Mouse (Mus musculus): ENCODE results near the gene Gdpd5. TPM values are rescaled to one million over a fixed set of nuclear protein-coding genes. Genes with fewer than 3 reads are reported as not detected.
A peak's percentile ranks its signal among the peaks of the same experiment; 100 is the strongest.

Gene Gdpd5
- polyA plus RNA-seq, 1 experiment from 2014 or later: 36.9 TPM

DNA sequence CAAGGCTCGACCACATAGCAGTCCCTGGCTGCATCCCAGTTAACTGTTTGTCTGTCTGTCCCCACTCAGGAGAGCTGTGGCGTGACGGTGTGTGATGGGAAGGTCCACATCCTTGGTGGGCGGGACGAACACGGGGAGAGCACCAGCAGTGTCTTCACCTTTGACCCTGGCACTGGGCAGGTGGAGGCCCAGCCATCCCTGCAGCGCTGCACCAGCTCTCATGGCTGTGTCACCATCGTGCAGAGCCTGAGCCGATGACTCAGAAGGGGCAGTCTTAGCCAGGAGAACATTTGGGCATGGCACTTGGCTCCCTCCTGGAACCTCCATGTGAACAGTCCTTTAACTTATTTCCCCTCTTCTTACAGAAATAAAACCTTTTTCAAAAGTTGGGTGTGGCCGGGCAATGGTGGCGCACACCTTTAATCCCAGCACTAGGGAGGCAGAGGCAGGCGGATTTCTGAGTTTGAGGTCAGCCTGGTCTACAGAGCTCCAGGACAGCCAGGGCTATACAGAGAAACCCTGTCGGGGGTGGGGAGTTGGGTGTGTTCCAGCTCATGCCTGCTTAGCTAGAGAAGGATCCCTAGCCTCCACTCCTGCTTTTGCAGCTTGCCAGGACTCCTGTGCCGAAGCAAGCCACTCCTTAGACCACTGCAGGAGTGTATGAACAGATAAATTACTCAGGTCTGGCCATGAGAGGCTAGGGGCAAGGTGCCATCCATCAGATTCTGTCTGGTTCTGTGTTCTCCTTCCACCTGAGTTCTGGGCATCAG is 92.6 kb downstream of the Gdpd5 start:
- ATAC-seq: no peak
- peaks cover 14% of the 10 kb centered on the region for H3K4me1 ChIP-seq (ENCODE audit: control insufficient read depth, insufficient read depth, low read depth, low read length)
- WGBS: 81% methylated on average over 14 of the region's 14 CpGs

DNA sequence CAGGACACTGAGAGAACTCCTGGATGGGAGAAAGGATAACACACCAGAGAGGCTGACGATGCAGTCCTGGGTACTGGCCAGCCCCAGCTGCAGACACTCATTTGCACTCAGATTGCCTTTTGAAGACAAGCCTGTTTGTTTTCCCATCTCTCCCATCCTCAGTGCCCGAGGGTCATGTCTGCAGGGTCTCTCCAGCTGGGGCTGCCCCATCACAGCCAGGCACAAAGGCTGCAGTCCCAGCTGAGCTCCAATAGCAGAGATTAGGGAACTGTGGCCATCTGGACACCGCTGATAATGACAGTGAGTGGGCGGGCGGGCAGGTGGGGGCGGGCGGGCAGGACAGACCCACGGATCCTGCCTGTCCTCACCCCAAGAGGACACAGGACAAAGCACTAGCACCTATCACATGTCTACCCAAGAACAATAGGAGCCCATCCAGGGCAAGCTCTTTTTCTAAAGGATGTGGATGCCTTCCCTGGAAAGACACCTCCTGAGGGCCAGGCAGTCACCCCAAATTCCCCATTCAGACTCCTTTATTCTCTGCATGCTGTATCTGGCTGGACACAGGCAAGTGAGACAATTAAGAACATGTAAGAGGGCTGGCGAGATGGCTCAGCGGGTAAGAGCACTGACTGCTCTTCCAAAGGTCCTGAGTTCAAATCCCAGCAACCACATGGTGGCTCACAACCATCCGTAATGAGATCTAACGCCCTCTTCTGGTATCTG is 93.8 kb downstream of the Gdpd5 start:
- H3K4me2 ChIP-seq (ENCODE audit: low read length): no peak overlapping the region
- peak; percentile 34 for ATAC-seq
- H3K9me3 ChIP-seq (ENCODE audit: control insufficient read depth, low read length): no peaks in the 10 kb centered on the region
- peaks cover 4% of the 10 kb centered on the region for H3K4me1 ChIP-seq (ENCODE audit: control insufficient read depth, insufficient read depth, low read depth, low read length)
- H3K27ac ChIP-seq (ENCODE audit: low read depth, low read length): peak overlapping the region; percentile 8; the same call in 1 of the 2 replicates
- 42% methylated on average over 12 of the region's 12 CpGs for WGBS
- no peak overlapping the region for H3K4me3 ChIP-seq (ENCODE audit: low read length)
- H3K36me3 ChIP-seq (ENCODE audit: control insufficient read depth, insufficient read depth, low read length): peaks cover 22% of the 10 kb centered on the region
- H3K9ac ChIP-seq (ENCODE audit: low read depth, low read length): peak overlapping the region; percentile 6; the same call in 1 of the 2 replicates
- H3K27me3 ChIP-seq (replicated peaks; ENCODE audit: control insufficient read depth, insufficient read depth, low read length): no peaks in the 10 kb centered on the region

More for the DNA sequence above, 92.6 kb downstream of the Gdpd5 start:
- no peak overlapping the region for H3K27ac ChIP-seq (ENCODE audit: low read depth, low read length)
- H3K4me2 ChIP-seq (ENCODE audit: low read length): no peak overlapping the region
- H3K36me3 ChIP-seq (ENCODE audit: control insufficient read depth, insufficient read depth, low read length): peaks cover 14% of the 10 kb centered on the region
- H3K9ac ChIP-seq (ENCODE audit: low read depth, low read length): no peak overlapping the region
- no peaks in the 10 kb centered on the region for H3K27me3 ChIP-seq (replicated peaks; ENCODE audit: control insufficient read depth, insufficient read depth, low read length)
- H3K9me3 ChIP-seq (ENCODE audit: control insufficient read depth, low read length): no peaks in the 10 kb centered on the region
- no peak overlapping the region for H3K4me3 ChIP-seq (ENCODE audit: low read length)

DNA sequence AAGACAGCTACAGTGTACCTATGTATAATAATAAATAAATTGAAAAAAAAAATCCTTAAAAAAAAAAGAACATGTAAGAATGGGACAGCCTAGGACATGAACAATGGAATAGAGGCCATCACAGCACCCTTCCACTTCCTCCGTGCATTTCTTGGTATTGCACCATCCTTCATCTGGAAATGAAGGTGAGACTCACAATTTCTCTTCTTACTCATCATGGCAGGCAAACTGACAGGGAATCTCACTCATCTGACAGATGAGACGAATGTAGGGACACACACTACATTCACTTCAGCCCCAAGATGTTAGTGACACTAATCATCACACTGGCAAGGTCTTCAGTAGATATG is 94.3 kb downstream of the Gdpd5 start:
- 73% methylated on average over 2 of the region's 2 CpGs for WGBS
- Histone ChIP-seq H3K27ac (ENCODE audit: low read depth, low read length) (no peak overlapping the region), H3K4me3 (ENCODE audit: low read length) (no peak overlapping the region), H3K9me3 (ENCODE audit: control insufficient read depth, low read length) (no peaks in the 10 kb centered on the region), H3K4me2 (ENCODE audit: low read length) (no peak overlapping the region), H3K9ac (ENCODE audit: low read depth, low read length) (no peak overlapping the region), H3K36me3 (ENCODE audit: control insufficient read depth, insufficient read depth, low read length) (peaks cover 26% of the 10 kb centered on the region), H3K4me1 (ENCODE audit: control insufficient read depth, insufficient read depth, low read depth, low read length) (peaks cover 10% of the 10 kb centered on the region), H3K27me3 (replicated peaks; ENCODE audit: control insufficient read depth, insufficient read depth, low read length) (no peaks in the 10 kb centered on the region)
- ATAC-seq: no peak

DNA sequence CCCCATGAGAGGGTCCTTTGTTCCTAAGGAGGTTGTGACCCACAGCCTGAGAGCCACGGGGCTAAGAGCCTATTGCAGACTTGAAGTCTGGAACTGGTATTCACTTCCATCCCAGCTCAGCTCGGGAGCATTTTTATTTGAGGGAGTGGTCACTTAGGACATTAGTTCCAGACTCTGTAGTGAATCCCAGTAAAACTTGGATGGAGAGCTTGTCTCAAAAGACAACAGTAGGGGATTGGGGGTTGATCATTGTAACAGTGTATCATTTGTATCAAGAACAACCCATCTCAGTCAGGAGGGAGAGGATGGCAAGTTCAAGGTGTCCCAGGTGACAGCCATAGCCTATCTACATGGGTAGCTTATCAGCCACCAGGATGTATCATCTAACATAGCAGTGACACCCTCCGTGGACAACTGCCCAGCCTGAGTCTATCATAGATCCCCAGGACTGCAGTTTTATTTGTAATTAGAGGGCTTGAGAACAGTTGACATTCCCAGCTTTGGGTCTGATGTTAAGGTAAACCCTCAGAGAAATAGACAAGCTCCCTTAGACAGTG is 95.4 kb downstream of the Gdpd5 start:
- no peak overlapping the region for H3K4me3 ChIP-seq (ENCODE audit: low read length)
- H3K9me3 ChIP-seq (ENCODE audit: control insufficient read depth, low read length): no peaks in the 10 kb centered on the region
- no peak for ATAC-seq
- no peak overlapping the region for H3K9ac ChIP-seq (ENCODE audit: low read depth, low read length)
- peaks cover 28% of the 10 kb centered on the region for H3K36me3 ChIP-seq (ENCODE audit: control insufficient read depth, insufficient read depth, low read length)
- H3K4me2 ChIP-seq (ENCODE audit: low read length): no peak overlapping the region
- H3K4me1 ChIP-seq (ENCODE audit: control insufficient read depth, insufficient read depth, low read depth, low read length): peaks cover 15% of the 10 kb centered on the region
- no peak overlapping the region for H3K27ac ChIP-seq (ENCODE audit: low read depth, low read length)
- 38% methylated on average over 3 of the region's 3 CpGs for WGBS
- H3K27me3 ChIP-seq (replicated peaks; ENCODE audit: control insufficient read depth, insufficient read depth, low read length): no peaks in the 10 kb centered on the region

DNA sequence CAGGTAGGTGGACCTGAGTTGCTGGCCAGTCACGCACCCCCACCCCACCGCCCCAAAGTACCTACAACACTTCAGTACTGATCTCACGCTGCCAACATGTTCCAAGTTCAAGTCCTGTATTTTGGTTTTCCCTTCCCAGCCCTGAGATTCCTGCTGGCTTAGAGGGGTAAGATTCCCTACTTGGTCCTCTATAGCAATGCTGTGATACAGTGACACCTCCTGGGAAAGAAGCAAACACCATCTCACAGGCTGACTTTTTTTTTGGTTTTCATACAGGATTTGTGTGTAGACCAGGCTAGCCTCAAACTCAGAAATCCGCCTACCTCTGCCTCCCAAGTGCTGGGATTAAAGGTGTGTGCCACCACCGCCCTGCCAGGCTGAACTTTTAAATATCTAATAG is 96.0 kb downstream of the Gdpd5 start:
- H3K4me1 ChIP-seq (ENCODE audit: control insufficient read depth, insufficient read depth, low read depth, low read length): peaks cover 21% of the 10 kb centered on the region

DNA sequence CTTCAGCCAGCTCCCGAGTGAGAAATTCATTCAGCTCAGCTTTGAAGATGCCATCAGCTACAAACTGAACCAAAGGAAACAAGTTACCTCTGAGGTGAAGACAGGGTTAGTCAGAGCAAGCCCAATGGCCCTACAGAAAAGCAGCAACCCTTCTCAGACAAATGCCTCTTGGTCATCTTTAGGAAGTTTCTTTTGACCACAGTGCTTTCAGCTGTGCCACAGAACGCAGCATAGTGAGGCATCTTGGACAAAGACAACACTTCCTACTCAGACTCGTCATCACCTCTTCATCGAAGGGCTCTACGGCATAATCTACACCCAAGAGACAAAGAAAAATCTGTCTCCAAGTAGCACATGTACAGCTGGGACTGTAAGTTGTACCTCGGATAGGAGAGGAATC is 101.4 kb downstream of the Gdpd5 start:
- ATAC-seq: no peak
- peak overlapping the region; percentile 78 for H3K9ac ChIP-seq (ENCODE audit: low read depth, low read length)
- H3K4me1 ChIP-seq (ENCODE audit: control insufficient read depth, insufficient read depth, low read depth, low read length): peaks cover 21% of the 10 kb centered on the region

More for the DNA sequence above, 96.0 kb downstream of the Gdpd5 start:
- no peak for ATAC-seq
- Histone ChIP-seq H3K27me3 (replicated peaks; ENCODE audit: control insufficient read depth, insufficient read depth, low read length) (no peaks in the 10 kb centered on the region), H3K36me3 (ENCODE audit: control insufficient read depth, insufficient read depth, low read length) (peaks cover 26% of the 10 kb centered on the region), H3K4me3 (ENCODE audit: low read length) (no peak overlapping the region), H3K4me2 (ENCODE audit: low read length) (no peak overlapping the region), H3K27ac (ENCODE audit: low read depth, low read length) (no peak overlapping the region), H3K9me3 (ENCODE audit: control insufficient read depth, low read length) (no peaks in the 10 kb centered on the region), H3K9ac (ENCODE audit: low read depth, low read length) (no peak overlapping the region)
- 89% methylated on average over 5 of the region's 5 CpGs for WGBS

DNA sequence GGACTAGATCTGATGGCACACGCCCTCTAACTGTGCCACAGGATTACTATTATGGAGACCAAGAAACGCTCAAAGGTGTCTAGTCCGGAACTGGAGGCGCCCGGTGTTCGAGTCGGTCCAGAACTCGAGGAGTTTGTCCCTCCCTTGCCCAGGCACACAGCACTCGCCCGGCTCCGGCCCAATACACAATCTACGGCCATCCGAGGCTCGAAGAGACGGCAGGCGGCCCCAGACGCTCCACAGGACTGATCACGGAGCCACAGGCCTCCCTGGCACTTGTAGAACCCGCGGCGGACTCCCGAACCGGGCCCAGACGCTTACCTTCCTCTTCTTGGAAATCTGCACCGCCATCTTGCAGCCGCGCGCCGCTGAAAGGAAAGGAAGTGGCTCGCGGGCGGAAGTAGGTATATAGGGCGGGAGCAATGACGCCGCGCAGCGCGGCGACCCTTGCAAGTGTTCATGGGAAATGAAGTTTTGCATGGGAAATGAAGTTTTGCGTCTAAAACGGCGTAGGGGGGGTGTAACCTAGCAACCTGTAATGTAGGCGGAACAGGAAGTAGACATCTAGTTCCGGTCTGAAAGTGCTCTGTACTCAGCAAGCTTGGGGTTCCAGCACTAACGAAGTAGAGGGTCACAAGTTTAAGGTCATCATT is 102.2 kb downstream of the Gdpd5 start, which contains the start of gene Rps3:
Gene Rps3, minus strand, starts transcription at position 468 of the 653 bp plus-strand sequence.
- ATAC-seq: peak; percentile 97
- no peaks in the 10 kb centered on the region for H3K9me3 ChIP-seq (ENCODE audit: control insufficient read depth, low read length)
- peaks cover 21% of the 10 kb centered on the region for H3K4me1 ChIP-seq (ENCODE audit: control insufficient read depth, insufficient read depth, low read depth, low read length)
- H3K9ac ChIP-seq (ENCODE audit: low read depth, low read length): peak within 1 kb of the TSS; percentile 78
- H3K36me3 ChIP-seq (ENCODE audit: control insufficient read depth, insufficient read depth, low read length): peaks cover 14% of the 10 kb centered on the region
- H3K27ac ChIP-seq (ENCODE audit: low read depth, low read length): peak within 1 kb of the TSS; percentile 84
- WGBS: under 1% methylated on average over 45 of the region's 45 CpGs
- H3K4me3 ChIP-seq (ENCODE audit: low read length): peak within 1 kb of the TSS; percentile 70
- H3K4me2 ChIP-seq (ENCODE audit: low read length): peak within 1 kb of the TSS; percentile 70
- H3K27me3 ChIP-seq (replicated peaks; ENCODE audit: control insufficient read depth, insufficient read depth, low read length): no peaks in the 10 kb centered on the region; the same call in 1 of the 2 replicates

More for the DNA sequence above, 101.4 kb downstream of the Gdpd5 start:
- Histone ChIP-seq H3K27ac (ENCODE audit: low read depth, low read length) (peak overlapping the region; percentile 84), H3K27me3 (replicated peaks; ENCODE audit: control insufficient read depth, insufficient read depth, low read length) (no peaks in the 10 kb centered on the region; the same call in 1 of the 2 replicates), H3K4me3 (ENCODE audit: low read length) (peak overlapping the region; percentile 70), H3K9me3 (ENCODE audit: control insufficient read depth, low read length) (no peaks in the 10 kb centered on the region), H3K4me2 (ENCODE audit: low read length) (peak overlapping the region; percentile 70), H3K36me3 (ENCODE audit: control insufficient read depth, insufficient read depth, low read length) (peaks cover 16% of the 10 kb centered on the region)
- WGBS: 7% methylated on average over 6 of the region's 6 CpGs

DNA sequence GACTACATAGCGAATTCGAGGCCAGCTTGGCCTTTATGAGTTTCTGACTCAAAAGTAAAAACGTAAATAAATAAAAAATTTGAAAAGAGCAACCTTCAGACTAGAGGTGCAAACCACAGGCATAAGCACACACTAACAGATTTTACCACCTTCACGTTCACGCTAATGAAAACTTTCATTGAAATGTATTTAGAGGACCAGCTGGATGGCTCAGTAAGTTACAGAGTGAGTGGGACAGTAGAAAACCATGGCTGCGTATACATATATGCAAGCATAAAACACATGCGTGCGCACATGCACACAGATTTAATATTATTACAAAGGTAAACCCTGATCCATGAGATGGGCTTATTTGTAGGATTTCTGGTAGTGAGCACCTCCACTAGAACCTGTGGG is 102.7 kb downstream of the Gdpd5 start:
- Histone ChIP-seq H3K4me3 (ENCODE audit: low read length) (peak overlapping the region; percentile 70; the same call in 1 of the 2 replicates), H3K9me3 (ENCODE audit: control insufficient read depth, low read length) (no peaks in the 10 kb centered on the region), H3K27me3 (replicated peaks; ENCODE audit: control insufficient read depth, insufficient read depth, low read length) (no peaks in the 10 kb centered on the region; the same call in 1 of the 2 replicates), H3K9ac (ENCODE audit: low read depth, low read length) (no peak overlapping the region), H3K27ac (ENCODE audit: low read depth, low read length) (no peak overlapping the region), H3K4me1 (ENCODE audit: control insufficient read depth, insufficient read depth, low read depth, low read length) (peaks cover 21% of the 10 kb centered on the region), H3K4me2 (ENCODE audit: low read length) (peak overlapping the region; percentile 60), H3K36me3 (ENCODE audit: control insufficient read depth, insufficient read depth, low read length) (peaks cover 14% of the 10 kb centered on the region)
- ATAC-seq: peak; percentile 25; the same call in 1 of the 2 replicates
- 43% methylated on average over 8 of the region's 8 CpGs for WGBS

All from hindbrain, embryonic 16.5 days (tissue).